Comparison of ENCODE assay signal across 8 mouse cellular contexts in genomic region chr13:110690501-110691255, GRCm38 (mm10).
DNase-seq lines count a peak whose midpoint lies in the region; ATAC-seq and TF ChIP-seq lines count a peak whose summit lies in the region.

No protein-coding gene starts in this region.

- WGBS in neural tube, embryonic 13.5 days = 44% methylated on average over 10 of the region's 10 CpGs

- TF ChIP-seq POLR2A in myocyte (IDR thresholded peaks at IDR 0.05; ENCODE audit: insufficient read length, low read depth) = no peak

- no peaks in the 10 kb centered on the region for H3K36me3 ChIP-seq in neural tube, embryonic 13.5 days
- no peaks in the 10 kb centered on the region for H3K36me3 ChIP-seq in myocyte (ENCODE audit: control insufficient read depth, insufficient read depth)

- peaks cover 8% of the 10 kb centered on the region; the same call in 1 of the 2 replicates for H3K4me1 ChIP-seq in neural tube, embryonic 13.5 days (replicated peaks)

- no peak for DNase-seq in cerebellum, adult 11 months
- DNase-seq in neural tube, embryonic 10.5 days (ENCODE audit: extremely low spot score, low spot score) = no peak
- DNase-seq in heart, postnatal 25 days (ENCODE audit: low spot score) = peak; percentile 1
- DNase-seq in left cerebral cortex, postnatal 14 days (ENCODE audit: low spot score in 2 of 2) = no peak
- no peak for DNase-seq in layer of hippocampus, postnatal 36 days

- no peak overlapping the region for H3ac ChIP-seq in myocyte (ENCODE audit: control insufficient read depth, insufficient read length)

- H3K4me2 ChIP-seq in neural tube, embryonic 13.5 days = no peak overlapping the region
- H3K4me2 ChIP-seq in myocyte (ENCODE audit: low read depth) = peak overlapping the region; percentile 66

- peak; percentile 38; the same call in 1 of the 2 replicates for ATAC-seq in cerebellum, adult (ENCODE audit: insufficient number of reproducible peaks, low FRiP score, low TSS enrichment)
- ATAC-seq in neural tube, embryonic 13.5 days (ENCODE audit: low read depth) = peak; percentile 53; the same call in 1 of the 2 replicates

- H3K9ac ChIP-seq in neural tube, embryonic 13.5 days = no peak overlapping the region

- no peaks in the 10 kb centered on the region for H3K79me2 ChIP-seq in myocyte (ENCODE audit: control insufficient read depth, insufficient read depth)

- no peak overlapping the region for H3K4me3 ChIP-seq in neural tube, embryonic 13.5 days
- no peak overlapping the region for H3K4me3 ChIP-seq in myocyte

- H3K9me3 ChIP-seq in neural tube, embryonic 13.5 days = no peaks in the 10 kb centered on the region

- H3K27me3 ChIP-seq in neural tube, embryonic 13.5 days = no peaks in the 10 kb centered on the region
- H3K27me3 ChIP-seq in myocyte (ENCODE audit: control insufficient read depth, insufficient read depth, insufficient read length) = no peaks in the 10 kb centered on the region

- no peak overlapping the region for H3K27ac ChIP-seq in neural tube, embryonic 13.5 days (replicated peaks)

- intact Hi-C loops in heart, postnatal 25 days (cut with DNase I) = loop anchor here (5.0 kb wide), 3 partner anchors 128 to 293 kb away; partner anchors contain the start of gene Plk2
- intact Hi-C loops in left cerebral cortex, postnatal 14 days (cut with DNase I) = no loop called here

TF ChIP-seq in myocyte, 11 proteins besides CTCF, POLR2A, EP300 and RAD21:
- TF ChIP-seq MYOD1 (IDR thresholded peaks at IDR 0.05; ENCODE audit: control insufficient read depth in 1 of 3, insufficient read length in 2 of 3, low read depth in 2 of 3) (no peak), MYOG (IDR thresholded peaks at IDR 0.05; ENCODE audit: control insufficient read depth in 1 of 3, insufficient read depth in 1 of 3, insufficient read length in 2 of 3, low read depth in 2 of 3) (no peak), TCF12 (IDR thresholded peaks at IDR 0.05; ENCODE audit: insufficient read depth, poor library complexity, severe bottlenecking) (no peak), POLR2AphosphoS2 (IDR thresholded peaks at IDR 0.05; ENCODE audit: insufficient read length, low read depth) (no peak), CEBPB (IDR thresholded peaks at IDR 0.05; ENCODE audit: insufficient read depth, poor library complexity, severe bottlenecking) (no peak), SRF (IDR thresholded peaks at IDR 0.05; ENCODE audit: control insufficient read depth, insufficient read length, low read depth) (no peak), MAX (IDR thresholded peaks at IDR 0.05; ENCODE audit: low read depth) (no peak), USF1 (IDR thresholded peaks at IDR 0.05; ENCODE audit: low read depth) (no peak)
